Mouse (Mus musculus): ENCODE measurements at regions not wholly inside any gene's neighbourhood (a gene's known extent, or its start where the extent isn't known, plus 50 kb on each side); places are given as distances from the start of the nearest gene placed in this dataset.
"Not testable (repeated sequence)": the region's sequence is repeated elsewhere in the genome, so short reads cannot be mapped to it uniquely, and the experiment has no call there.

DNA sequence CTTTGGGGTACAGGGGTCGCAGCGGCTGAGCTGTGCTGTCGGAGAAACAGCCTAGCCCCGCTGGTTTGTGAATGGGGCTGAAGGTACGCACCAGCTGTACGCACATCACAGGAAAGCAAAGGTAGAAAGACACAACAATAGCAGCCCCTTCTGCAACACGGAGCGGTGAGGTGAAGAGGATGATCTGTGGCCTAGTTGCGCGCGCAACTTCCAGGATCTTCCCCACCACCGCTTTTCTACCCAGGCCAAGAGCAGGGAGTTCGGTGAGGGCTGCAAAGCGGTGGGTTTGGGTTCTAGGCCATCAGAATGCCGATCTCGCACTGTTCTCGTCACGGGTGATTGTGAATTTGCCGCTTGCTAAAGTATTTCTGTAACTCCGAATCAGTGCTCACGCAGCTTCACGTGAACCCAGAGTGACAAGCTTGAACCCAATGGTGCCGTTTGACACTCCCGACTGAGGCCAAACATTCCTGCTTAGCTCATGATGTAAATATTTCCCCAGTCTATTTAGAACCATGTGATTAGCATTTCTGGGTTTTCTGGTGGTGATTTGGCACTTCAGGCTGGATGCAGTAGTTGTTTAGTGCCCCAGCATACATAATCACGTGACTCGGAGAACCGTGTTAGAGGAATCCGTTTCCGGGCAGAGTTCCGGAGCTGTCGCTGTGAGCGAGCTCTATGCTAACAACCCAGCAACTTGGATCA, 54.7 kb downstream of the Cryaa start:
- ATAC-seq (replicated peaks; ENCODE audit: low read depth, poor library complexity, severe bottlenecking), result no peak

DNA sequence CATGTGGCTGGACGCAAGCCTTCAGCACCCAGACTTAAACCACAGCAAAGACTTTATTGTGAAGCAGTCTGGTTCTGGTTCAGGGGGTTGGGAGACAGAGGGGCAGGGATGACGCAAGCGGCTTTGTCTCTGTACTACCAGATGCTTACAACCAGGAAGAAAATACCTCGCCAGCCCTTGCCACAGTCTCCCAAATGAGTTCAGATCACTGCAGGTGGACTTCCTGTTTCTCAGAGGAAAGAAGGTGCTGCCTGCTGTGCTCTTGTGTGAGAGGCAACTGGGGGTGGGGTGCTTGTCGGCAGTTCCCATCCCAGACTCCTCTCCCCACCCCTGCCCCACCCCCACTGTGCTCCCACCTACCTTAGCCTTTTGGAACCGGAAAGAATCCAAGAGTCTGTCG, 56.9 kb downstream of the Cryaa start:
- 0 out of 2 replicates have a peak, but pooled peaks have one; percentile 37 for ATAC-seq (replicated peaks; ENCODE audit: low read depth, poor library complexity, severe bottlenecking)

DNA sequence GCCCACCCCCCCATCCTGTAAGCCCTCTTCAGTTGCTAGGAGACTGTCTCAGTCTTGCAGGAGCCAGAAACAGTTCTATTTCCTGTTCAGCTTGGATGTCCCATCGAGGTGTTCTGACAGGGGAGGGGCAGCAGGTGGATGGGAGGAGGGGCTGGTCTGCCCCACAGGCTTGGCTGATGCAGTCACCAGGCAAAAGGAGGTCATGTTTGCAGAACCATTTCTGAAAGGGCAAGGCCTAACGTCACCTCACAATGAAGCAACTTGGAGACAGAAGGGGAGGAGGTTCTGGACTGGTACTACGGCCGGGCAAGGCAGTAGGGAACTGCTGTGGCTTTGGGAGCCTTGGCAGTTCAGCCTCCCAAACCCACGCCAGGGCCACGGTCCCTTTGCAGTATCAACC, 59.1 kb downstream of the Cryaa start:
- ATAC-seq (replicated peaks; ENCODE audit: low read depth, poor library complexity, severe bottlenecking), result no peak

DNA sequence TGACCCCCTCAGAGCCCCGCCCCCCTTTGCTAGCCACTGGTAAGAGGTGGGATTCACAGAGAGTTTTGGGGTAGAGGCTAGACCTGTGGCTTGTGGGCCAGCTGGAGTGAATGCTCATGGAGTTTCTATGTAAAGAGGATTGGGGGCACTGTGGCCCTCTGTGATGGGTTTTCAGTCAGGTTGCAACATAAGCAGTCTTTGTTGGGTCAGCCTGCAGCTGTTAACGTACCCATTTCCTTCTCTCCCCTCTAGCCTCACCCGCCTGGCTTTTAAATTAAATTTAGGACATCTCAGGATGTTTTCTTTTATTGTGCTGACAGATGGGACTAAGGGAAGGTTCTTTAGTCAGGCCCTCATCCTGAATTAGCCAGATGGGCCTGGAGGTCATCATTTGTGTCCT, 60.6 kb downstream of the Cryaa start:
- no peak for ATAC-seq (replicated peaks; ENCODE audit: low read depth, poor library complexity, severe bottlenecking)

DNA sequence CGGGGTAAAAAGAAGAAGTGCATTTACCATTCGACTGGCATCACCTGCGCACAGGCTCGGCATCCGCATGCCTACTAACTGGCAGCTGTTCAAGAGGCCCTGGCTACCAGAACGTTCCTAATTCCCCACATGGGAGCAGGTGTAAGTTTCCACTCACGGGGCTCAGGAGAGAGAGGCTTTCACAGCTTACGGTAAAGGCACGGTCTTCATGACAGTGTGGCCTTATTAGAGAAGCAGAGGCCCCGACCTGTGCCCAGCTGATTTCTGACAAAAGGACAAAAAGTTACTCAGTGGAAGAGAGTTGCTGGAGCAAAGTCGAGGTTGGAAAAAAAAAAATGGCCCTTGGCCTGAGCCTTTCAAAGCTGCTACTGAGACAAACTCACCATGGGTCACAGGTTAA, 62.0 kb downstream of the Cryaa start:
- 0 out of 2 replicates have a peak, but pooled peaks have one; percentile 23 for ATAC-seq (replicated peaks; ENCODE audit: low read depth, poor library complexity, severe bottlenecking)

DNA sequence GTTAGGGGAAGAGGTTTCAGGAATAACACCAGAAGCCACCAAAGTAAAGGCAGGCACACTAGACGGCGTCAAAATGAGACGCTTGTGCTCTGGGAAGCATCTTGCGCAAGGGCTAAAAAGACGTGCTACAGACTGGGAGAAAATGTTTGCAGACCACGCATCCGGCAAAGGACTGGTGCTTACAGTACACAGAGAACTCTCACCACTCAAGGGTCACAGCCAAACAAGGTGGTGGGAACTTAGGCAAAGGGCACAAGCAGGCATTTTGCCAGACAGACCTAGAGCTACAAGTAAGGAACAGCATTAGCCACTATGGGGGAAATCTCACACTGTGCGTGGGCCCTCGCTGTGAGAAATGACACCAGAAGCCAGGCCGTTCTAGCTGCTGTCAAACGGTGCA, 62.5 kb downstream of the Cryaa start:
- ATAC-seq (replicated peaks; ENCODE audit: low read depth, poor library complexity, severe bottlenecking), result 0 out of 2 replicates have a peak, but pooled peaks have one; percentile 22

DNA sequence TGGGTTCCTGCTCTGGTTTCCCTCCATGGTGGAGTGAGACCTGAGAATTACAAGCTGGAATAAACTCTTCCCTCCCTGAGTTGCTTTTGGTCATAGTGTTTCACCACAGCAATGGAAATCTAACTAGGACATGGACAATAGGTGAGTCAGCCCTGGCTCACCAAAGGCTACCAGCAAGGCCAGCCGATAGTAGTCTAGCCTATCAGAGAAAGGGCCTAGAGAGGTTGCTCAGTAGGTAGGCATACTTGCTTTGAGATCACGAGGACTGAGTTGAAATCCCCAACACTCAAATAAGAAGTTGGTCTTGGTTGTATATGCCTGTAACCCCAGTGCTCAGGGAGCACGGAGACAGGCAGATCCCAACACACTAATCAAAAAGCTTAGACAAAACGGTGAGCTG, 66.0 kb downstream of the Cryaa start:
- ATAC-seq (replicated peaks; ENCODE audit: low read depth, poor library complexity, severe bottlenecking), result no peak

DNA sequence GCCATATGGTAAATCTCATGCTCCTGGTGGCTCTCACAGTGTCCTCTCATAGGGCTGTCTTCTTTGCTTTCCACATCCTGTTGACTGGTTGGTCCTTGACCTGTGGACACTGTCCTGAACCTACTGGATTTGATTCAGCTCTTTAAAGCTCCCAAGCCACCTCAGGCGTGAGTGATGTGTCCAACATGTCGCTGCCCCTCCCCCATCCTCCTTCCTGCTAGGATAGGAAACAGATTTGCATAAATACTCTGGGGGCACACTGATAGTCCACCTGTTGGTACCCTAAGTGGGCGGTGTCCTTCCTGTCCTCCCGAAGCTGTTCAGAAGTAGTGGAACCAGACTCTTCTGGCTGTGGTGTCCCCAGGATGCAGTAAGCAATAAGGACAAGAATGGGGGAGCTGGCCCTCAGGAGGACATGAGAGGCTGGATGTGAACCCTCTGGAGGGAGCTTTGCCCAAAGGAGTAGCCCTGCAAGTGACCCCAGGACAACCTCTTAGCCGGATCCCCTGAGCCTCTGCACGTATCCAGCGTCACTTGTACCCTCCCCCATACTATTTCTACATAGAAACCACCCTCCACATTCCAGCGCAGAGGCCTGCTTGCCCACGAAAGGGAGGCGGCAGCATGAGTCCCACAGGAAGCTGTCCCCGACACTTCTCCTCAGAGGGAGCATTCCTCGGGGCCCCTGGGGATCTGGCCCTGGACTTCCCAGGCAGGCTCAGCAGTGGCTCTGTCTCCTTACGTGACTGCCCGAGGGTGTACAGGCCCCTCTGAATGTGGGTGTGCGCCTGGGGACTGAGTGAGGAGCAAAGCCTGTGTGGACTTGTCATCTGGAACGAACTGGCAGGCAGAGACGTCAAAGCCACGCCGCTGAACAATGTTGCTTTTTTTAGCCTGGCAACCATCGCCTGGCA, 68.8 kb downstream of the Cryaa start:
- ATAC-seq (replicated peaks; ENCODE audit: low read depth, poor library complexity, severe bottlenecking), result no peak; the same call in 1 of the 2 replicates

DNA sequence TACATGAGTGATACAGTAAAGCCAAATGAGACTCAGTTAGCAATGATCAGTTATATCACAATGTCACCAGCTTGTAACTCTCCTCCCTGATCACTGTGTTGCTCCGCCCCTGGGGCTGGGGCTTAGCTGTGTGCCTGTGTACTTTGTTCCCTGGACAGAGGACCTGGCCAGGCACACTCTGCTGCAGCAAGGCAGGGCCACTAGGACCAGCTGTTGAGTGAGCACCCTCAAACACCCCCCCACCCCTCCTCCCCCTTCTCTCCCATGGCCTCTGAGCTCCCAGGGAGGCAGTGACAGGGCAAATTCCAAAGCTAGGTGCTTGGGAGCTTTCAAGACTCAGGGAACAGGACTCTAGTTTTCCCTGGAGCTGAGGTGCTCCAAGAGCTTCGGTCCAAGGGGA, 70.0 kb downstream of the Cryaa start:
- no peak for ATAC-seq (replicated peaks; ENCODE audit: low read depth, poor library complexity, severe bottlenecking)

DNA sequence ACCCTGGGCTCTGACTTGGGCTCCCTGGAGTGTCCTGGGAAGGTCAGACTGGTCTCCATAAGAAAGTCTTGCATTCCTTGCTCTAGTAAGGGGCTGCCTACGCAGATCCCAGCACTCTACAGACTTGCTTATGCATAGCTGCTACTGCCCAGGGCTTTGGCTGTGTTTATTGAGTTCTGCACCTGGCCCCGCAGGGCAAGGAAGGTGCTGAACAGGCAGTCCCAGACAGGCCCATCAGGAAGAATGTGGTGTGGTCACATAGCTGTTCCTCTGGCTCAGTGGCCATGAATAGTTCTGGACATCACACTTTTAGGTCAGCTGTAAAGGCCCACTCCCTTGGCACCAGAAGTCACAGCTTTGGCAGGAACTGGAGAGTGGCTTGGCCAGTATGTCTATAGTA, 70.6 kb downstream of the Cryaa start:
- ATAC-seq (replicated peaks; ENCODE audit: low read depth, poor library complexity, severe bottlenecking), result no peak

DNA sequence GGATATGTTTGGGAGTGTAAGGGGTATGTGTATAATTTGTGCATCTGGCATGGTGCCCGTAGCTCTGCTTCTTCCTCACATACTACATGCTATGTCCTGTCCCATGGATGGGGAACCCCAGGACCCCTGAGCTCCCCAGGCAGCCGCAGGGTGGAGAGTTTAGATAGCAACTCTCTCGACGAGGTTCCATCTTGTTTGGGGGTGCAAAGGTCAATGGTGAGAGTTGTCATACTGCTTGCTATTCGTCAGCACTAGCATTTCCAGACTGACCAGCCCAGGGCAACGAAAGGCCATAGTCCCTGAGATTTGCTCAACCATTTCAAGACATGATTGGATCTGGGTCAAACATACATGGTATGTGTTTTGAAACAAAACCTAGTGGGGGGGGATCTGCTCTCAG, 71.4 kb downstream of the Cryaa start:
- ATAC-seq (replicated peaks; ENCODE audit: low read depth, poor library complexity, severe bottlenecking), result no peak

DNA sequence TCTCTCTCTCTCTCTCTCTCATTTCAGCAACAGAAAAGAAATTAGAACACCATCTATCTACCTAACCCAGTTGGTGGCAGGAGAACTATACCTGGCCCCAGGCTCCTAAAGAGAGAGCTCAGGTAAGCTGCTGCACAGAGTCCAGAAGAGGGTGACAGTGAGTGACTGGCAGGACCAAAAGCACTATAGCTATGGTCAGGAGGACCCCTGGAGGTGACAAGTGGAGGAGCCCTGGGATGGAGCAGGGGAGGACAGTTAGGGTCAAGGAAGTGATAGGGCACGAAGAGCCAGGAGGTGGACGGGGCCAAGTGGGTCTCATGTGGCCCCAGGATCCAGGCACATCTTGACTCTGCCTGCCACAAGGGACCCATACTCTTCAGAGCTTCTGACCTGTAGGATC, 73.7 kb downstream of the Cryaa start:
- no peak; the same call in 1 of the 2 replicates for ATAC-seq (replicated peaks; ENCODE audit: low read depth, poor library complexity, severe bottlenecking)

DNA sequence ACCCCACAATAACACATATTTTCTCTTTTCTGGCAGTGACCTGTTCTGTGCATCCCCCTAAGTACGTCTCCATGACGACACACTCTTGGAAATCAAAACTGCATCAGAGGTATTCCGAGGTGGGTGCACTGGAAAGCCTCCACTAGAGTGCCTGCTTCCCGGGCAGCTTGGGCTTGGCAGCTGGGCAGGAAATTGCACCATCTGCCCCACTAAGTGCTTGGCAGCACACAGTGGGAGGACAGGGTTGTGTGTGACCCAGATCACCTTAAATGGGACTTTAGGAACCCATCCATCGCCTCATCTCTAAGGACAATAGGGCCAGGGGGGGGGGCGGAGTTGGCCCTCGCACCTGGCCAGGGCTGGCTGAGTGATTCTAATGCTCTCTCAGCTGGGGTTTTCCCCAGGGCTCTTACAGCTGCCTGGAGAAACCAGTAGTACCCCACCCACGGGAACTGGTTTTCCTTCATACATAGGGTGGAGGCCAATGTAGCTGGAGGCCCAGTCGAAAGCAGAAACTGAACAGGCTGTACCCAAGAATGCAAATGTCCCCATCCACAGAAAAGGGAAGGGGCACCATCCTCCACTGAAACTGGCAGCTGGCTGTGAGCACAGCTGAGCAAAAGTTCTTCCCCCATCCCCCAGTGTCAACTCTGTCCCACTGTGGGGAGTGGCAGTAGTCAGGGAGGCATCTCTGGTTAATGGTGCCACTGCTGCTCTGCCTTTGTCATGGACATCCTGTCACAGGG, 75.7 kb downstream of the Cryaa start:
- peak; percentile 68 for ATAC-seq (replicated peaks; ENCODE audit: low read depth, poor library complexity, severe bottlenecking)

DNA sequence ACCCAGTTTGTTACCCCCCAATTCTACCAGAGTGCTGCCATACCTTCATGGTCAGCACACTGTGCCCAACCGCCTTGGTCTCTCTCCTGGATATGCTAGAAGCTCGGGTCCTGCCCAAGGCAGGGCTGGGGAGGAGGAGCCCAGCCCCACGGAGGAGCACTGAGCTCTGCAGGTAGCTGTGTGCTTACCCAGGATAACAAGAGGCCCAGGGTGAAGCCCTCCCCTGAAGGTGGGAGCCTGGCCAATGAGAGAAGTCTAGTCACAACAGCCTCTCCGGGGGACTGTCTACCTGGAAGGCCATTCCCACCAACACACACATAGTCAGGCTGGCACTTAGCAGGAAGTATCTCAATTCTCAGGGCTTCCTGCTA, 76.2 kb downstream of the Cryaa start:
- no peak for ATAC-seq (replicated peaks; ENCODE audit: low read depth, poor library complexity, severe bottlenecking)

DNA sequence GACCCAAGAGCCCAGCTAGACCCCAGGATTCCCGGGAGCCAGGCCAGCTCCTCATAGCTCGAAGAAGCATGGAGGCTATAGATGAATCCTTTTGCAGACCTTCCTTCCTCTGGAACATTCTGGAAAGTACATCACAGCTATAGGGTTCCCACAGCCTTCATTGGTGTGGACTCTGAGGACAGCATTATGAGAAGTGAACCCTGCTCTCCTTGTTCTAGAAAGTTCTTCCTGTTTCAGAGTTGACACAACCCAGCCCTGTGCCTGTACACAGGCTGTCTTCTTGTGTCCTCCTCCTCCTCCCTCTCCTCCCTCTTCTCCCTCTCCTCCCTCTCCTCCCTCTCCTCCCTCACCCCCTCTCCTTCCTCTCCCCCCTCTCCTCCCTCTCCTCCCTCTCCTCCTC, 82.9 kb downstream of the Cryaa start:
- no peak for ATAC-seq (replicated peaks; ENCODE audit: low read depth, poor library complexity, severe bottlenecking)

DNA sequence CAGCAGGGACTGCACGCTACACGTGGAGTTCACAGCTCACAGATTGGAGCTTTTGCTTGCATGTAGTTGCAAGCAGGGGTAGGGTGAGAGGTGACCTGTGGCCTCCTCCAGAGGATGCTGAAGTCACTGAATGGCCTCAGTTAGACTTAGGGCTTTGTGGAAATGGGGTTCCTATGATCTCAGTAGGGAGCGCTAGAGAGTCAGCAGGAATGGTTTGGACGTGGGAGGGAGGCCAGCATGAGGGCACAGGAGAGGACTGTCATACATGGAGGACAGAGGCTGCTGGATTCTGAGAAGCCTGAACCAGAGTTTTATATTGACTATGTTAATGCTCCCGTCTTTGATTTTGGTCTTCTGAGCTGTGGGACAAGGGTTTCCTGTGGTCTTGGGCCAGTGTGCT, 85.5 kb downstream of the Cryaa start:
- no peak for ATAC-seq (replicated peaks; ENCODE audit: low read depth, poor library complexity, severe bottlenecking)

DNA sequence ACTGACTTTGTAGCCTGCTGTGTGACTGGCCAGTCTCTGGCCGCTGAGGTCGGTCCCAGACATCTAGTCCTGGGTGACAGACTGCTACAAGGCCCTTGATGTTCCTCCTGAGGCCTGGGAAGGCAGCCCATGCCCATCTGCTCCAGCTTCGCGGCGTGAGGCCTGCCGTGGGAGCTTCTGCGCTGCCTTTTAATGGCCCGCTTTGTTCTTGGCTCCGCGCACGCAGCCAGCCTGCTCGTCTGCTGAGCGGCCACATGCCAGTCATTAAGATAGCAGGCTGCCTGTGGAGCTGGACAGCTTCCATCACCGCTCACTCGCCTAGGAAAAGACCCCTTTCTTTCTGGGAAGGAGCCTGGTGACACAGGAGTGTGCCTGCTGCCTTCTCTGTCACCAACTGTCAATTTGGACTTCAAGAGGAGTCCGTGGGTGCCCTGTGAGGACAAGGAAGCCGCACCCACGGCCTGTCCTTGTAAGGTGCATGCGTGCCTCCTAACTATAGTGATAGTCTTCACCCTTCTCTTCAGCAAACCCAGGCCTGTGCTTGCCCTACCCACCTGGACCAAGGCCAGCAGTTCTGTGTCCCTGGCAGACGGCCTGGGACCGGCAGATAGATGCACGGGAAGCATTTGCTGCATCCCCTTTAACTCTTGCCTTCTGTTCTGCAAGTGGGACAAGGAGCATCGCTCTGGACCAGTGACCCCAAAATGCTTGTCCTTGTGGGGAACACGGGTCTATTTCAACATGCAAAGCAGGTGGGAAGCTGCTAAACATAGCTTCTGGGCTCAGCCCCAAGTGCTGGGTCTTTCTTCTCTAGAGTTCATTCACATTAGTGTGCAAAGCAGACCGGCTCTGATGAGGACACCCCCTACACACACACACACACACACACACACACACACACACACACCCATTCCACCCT, 88.6 kb downstream of the Sik1 start:
- ATAC-seq (replicated peaks; ENCODE audit: low read depth, poor library complexity, severe bottlenecking), result 0 out of 2 replicates have a peak, but pooled peaks have one; percentile 36

DNA sequence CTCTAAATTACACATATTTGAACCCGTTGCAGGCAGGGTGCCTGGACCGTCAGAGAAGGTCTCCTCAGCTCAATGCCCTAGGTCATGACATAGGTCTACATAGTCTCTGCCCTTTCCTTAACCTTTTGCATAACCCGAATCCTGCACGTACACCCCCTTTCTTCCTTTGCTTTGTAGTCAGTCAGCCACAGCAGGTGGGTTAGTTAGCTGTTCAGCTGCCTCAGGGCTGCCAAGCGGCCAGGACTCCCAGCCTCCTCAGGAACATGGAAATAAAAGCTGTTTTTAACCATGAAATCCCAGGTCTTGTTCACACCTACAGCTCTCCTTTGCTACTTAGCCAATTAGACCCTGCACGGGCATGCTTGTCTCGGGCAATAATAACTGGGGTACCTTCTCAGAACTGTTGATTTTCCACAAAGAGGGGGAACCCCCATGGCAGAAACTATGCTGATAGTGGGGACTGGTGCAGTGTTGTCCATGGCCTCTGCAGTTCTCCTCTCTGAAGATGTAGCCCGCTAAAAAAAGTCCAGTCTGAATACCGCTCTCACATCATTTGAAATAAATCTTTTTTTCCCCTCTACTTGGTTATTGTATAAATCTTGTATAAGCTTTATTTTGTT, 83.3 kb downstream of the Sik1 start:
- no peak for ATAC-seq (replicated peaks; ENCODE audit: low read depth, poor library complexity, severe bottlenecking)

DNA sequence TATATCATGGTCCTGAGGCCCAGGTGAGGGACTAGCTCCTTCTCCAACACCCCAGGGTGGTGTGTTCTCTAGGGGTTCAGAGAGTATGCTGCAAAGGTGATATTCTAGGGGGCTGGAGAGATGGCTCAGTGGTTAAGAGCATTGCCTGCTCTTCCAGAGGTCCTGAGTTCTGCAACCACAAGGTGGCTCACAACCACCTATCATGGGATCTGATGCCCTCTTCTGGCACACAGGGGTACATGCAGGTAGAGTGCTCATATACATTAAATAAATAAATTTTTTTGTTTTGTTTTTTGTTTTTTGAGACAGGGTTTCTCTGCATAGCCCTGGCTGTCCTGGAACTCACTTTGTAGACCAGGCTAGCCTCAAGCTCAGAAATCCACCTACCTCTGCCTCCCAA, 81.7 kb downstream of the Sik1 start:
- ATAC-seq (replicated peaks; ENCODE audit: low read depth, poor library complexity, severe bottlenecking), result not testable (repeated sequence)
